8 mouse cellular contexts compared by ENCODE assay signal in genomic region chr4:124861283-124862188, GRCm38 (mm10). TPM values are rescaled to one million over a fixed set of nuclear protein-coding genes. Genes with fewer than 3 reads are reported as not detected.
DNase-seq lines count a peak whose midpoint lies in the region; ATAC-seq and TF ChIP-seq lines count a peak whose summit lies in the region.

Gene Maneal (minus strand): TSS chr4:124862171.

- 4% methylated on average over 43 of the region's 77 CpGs for WGBS in heart, postnatal 0 days
- 2% methylated on average over 49 of the region's 77 CpGs for WGBS in neural tube, embryonic 14.5 days

- H3K4me2 ChIP-seq in heart, postnatal 0 days (ENCODE audit: low read depth, low read length) = peak within 1 kb of the TSS; percentile 59
- H3K4me2 ChIP-seq in neural tube, embryonic 14.5 days (ENCODE audit: low read depth, low read length) = peak within 1 kb of the TSS; percentile 90

- H3K27ac ChIP-seq in heart, postnatal 0 days (ENCODE audit: low read depth) = no peak within 1 kb of the TSS
- peak within 1 kb of the TSS; percentile 82 for H3K27ac ChIP-seq in neural tube, embryonic 14.5 days (ENCODE audit: low read depth, low read length)

- H3K9ac ChIP-seq in heart, postnatal 0 days (replicated peaks; ENCODE audit: low read depth, low read length) = no peak within 1 kb of the TSS
- peak within 1 kb of the TSS; percentile 88 for H3K9ac ChIP-seq in neural tube, embryonic 14.5 days (replicated peaks; ENCODE audit: low read depth, low read length)

- H3K4me1 ChIP-seq in heart, postnatal 0 days (ENCODE audit: control insufficient read depth, insufficient read depth) = 0 out of 2 replicates have a peak, but pooled peaks cover 6% of the 10 kb centered on the region
- peaks cover 15% of the 10 kb centered on the region for H3K4me1 ChIP-seq in neural tube, embryonic 14.5 days (ENCODE audit: control insufficient read depth, insufficient read depth, low read length)

- TF ChIP-seq CTCF in heart, postnatal 0 days (IDR thresholded peaks at IDR 0.05; ENCODE audit: low read depth) = no peak

- no peaks in the 10 kb centered on the region for H3K9me3 ChIP-seq in heart, postnatal 0 days (replicated peaks; ENCODE audit: control insufficient read depth, low read length)
- H3K9me3 ChIP-seq in neural tube, embryonic 14.5 days (ENCODE audit: control insufficient read depth, low read length) = no peaks in the 10 kb centered on the region

- H3K27me3 ChIP-seq in heart, postnatal 0 days (ENCODE audit: control insufficient read depth, insufficient read depth, low read length) = peaks cover 33% of the 10 kb centered on the region
- H3K27me3 ChIP-seq in neural tube, embryonic 14.5 days (ENCODE audit: control insufficient read depth, insufficient read depth, low read length) = no peaks in the 10 kb centered on the region

- no peak for TF ChIP-seq EP300 in heart, postnatal 0 days (IDR thresholded peaks at IDR 0.05; ENCODE audit: low read depth)

- ATAC-seq in heart, postnatal 0 days (ENCODE audit: insufficient read depth, low read depth) = no peak
- peak; percentile 59 for ATAC-seq in erythroid progenitor cell, adult 5-6 weeks (replicated peaks; ENCODE audit: low FRiP score, poor library complexity, severe bottlenecking)
- peak; percentile 67 for ATAC-seq in neural tube, embryonic 14.5 days (ENCODE audit: low read depth)

- H3K36me3 ChIP-seq in heart, postnatal 0 days (replicated peaks; ENCODE audit: control insufficient read depth, insufficient read depth, low read length) = peaks cover 5% of the 10 kb centered on the region; the same call in 1 of the 2 replicates
- H3K36me3 ChIP-seq in neural tube, embryonic 14.5 days (ENCODE audit: control insufficient read depth, insufficient read depth, low read length) = peaks cover 19% of the 10 kb centered on the region

- no peak for DNase-seq in heart, postnatal 0 days (ENCODE audit: low spot score)
- DNase-seq in heart, adult 11 months = no peak
- peak; percentile 48 for DNase-seq in R1 (ENCODE audit: low read depth, low spot score)
- no peak for DNase-seq in left cerebral cortex, postnatal 14 days (ENCODE audit: low spot score in 2 of 2)
- DNase-seq in spleen, postnatal 14 days (ENCODE audit: low spot score in 2 of 2) = no peak
- DNase-seq in kidney, postnatal 14 days = no peak

- peak within 1 kb of the TSS; percentile 41 for H3K4me3 ChIP-seq in heart, postnatal 0 days (ENCODE audit: low read depth, low read length)
- peak within 1 kb of the TSS; percentile 78 for H3K4me3 ChIP-seq in neural tube, embryonic 14.5 days (ENCODE audit: low read depth, low read length)

- intact Hi-C loops in left cerebral cortex, postnatal 14 days (cut with DNase I) = no loop called here

RNA-seq across cellular contexts. Expression of gene Maneal, which starts in this region (rescaled TPM):
- 0.39 TPM in 1 of 2 replicates, not detected in the other for total RNA-seq in heart, postnatal 0 days (2014; rRNA removed; ENCODE audit: low replicate concordance)
- polyA plus RNA-seq in heart, postnatal 0 days (2015; fragmentation: Nextera tagmentation; extraction: Ambion mirVana) = 0.04 and 0.11 TPM in 2 replicates
- total RNA-seq in erythroid progenitor cell, adult 5-6 weeks (2015; ENCODE audit: low replicate concordance) = not detected in 2 replicates
- not detected in 2 replicates for total RNA-seq in erythroid progenitor cell, adult 5-6 weeks (2017; ENCODE audit: low replicate concordance)
- 10 to 100 TPM; 51.1 to 55.7 TPM for total RNA-seq in left cerebral cortex, postnatal 14 days (2021)
- polyA plus RNA-seq in neural tube, embryonic 14.5 days (2014; fragmentation: Nextera tagmentation; extraction: Ambion mirVana) = 16.5 and 19.0 TPM in 2 replicates

Comparison
In these comparisons a context has a peak if more than half of its experiments do, and no peak if none do; other contexts are left out.
1. RNA of gene Maneal (total RNA-seq): 51.1 to 55.7 TPM in left cerebral cortex, postnatal 14 days; 0.39 TPM in heart, postnatal 0 days and not detected in erythroid progenitor cell, adult 5-6 weeks; every median in the first group is over 10 times any median in the second.
2. RNA of gene Maneal (polyA plus RNA-seq): 16.5 to 19.0 TPM in neural tube, embryonic 14.5 days; 0.04 to 0.11 TPM in heart, postnatal 0 days; every median in the first group is over 10 times any median in the second.
3. Peak in ATAC-seq in erythroid progenitor cell, adult 5-6 weeks; RNA of the gene not detected or under 1 TPM.